ENCODE assay signal across 23 mouse cellular contexts in the genomic region with DNA sequence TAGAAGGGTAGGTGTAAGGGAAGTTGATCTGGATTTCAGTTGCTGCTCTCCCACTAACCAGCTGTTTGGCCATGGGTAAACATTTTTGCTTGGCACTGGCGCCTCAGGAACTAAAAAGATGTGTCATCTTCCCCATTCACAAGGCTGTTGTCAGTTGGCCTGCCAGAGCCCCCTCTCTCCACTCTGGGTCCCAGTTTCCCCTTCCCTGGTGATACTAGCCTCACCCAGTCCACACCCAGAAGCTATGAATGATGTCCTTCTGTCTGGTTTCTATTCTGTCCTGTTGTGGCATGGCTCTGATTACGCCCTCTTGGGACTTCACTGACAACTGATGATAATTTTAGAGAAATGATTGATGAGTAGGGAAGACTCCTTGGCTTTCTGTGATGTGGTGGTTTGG.
"Had no signal": no experiment of that assay in that cellular context is flagged by ENCODE, and none has a peak within 500 bp of the region (broad histone marks: within the 10 kb centered on the region; RNA-seq: fewer than 3 reads in every experiment).

No protein-coding gene starts in this region.

- DNase-seq: kidney, adult 11 months; kidney, adult 8-10 months; kidney, postnatal 10 days; kidney, postnatal 36 days; layer of hippocampus, postnatal 36 days; left cerebral cortex, postnatal 4 days; liver, postnatal 0 days; lung, embryonic 14.5 days; midbrain, embryonic 14.5 days; thymus, adult 2 months; thymus, postnatal 14 days; thymus, postnatal 4 days had no signal

- H3K9me3 ChIP-seq: limb, embryonic 12.5 days; limb, embryonic 15.5 days; midbrain, embryonic 10.5 days; neural tube, embryonic 13.5 days had no signal

- H3K36me3 ChIP-seq: limb, embryonic 15.5 days had no signal

- ATAC-seq: liver, postnatal 0 days; lung, postnatal 0 days had no signal

- H3K27me3 ChIP-seq: kidney, embryonic 15.5 days; limb, embryonic 12.5 days; limb, embryonic 15.5 days; megakaryocyte, embryonic 14.5 days; neural tube, embryonic 13.5 days had no signal

- H3K4me2 ChIP-seq: kidney, embryonic 15.5 days; limb, embryonic 12.5 days; limb, embryonic 15.5 days; liver, embryonic 11.5 days; lung, embryonic 14.5 days; neural tube, embryonic 13.5 days had no signal

- H3K4me3 ChIP-seq: kidney, embryonic 15.5 days; limb, embryonic 12.5 days; limb, embryonic 15.5 days; megakaryocyte, embryonic 14.5 days; midbrain, embryonic 10.5 days; neural tube, embryonic 13.5 days had no signal

- H3K27ac ChIP-seq: kidney, embryonic 15.5 days; limb, embryonic 12.5 days; limb, embryonic 15.5 days; liver, embryonic 14.5 days; macrophage; midbrain, embryonic 10.5 days; neural tube, embryonic 13.5 days; stomach, postnatal 0 days had no signal

- H3K9ac ChIP-seq: kidney, embryonic 15.5 days; limb, embryonic 12.5 days; limb, embryonic 15.5 days; liver, embryonic 14.5 days; liver, postnatal 0 days; lung, embryonic 14.5 days; neural tube, embryonic 13.5 days had no signal
